Mouse (Mus musculus) layer of hippocampus, adult 9-10 months (tissue): ENCODE measurements around the gene Pappa.

Experiments used
- DNase-seq: peaks from one replicate; pipeline ENCODE4 v3.0.0; 2022; ENCODE audit warnings: low spot score

Gene Pappa

DNA sequence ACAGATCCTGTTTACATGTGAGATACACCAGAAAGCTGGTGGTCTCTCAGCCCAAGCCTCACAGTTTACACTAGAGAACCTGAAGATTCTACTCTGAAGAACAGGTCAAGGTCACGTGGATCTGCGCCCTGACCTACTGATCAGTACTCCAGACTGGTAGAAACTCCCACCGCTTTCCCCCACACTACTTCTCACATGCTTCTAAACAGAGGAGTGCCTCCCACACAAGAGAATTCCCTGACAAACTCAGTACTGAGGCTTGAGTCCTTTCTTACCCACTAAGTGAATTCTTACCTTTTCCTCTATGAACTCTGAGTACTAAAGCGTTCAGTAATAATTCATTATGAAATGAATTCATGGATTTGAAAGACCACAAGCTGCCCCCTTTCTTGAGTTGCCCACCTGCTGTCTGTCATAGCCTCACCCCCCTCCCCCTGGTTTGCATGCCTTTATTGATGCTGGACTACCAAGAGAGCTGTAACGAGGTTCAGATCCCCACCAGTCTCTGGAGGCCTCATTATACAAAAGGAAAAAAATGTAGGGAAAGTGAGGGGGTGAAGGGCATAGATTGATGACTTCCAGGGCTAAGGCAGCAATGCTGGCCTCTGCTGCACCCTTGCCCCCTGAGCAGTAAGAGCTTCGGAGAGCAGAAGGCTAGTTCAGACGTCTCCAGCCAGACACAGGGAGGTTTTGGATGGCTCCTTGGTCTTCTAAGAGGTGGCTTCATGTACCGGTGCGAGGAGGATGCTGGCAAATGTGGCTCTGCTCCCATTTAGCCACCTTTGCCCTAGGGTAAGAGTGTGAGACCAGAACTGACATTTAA is 204.7 kb downstream of the Pappa start:
- no peak for DNase-seq

GRCm38 (mm10) chr4:65333718-65334117 is 209.7 kb downstream of the Pappa start:
- no peak for DNase-seq

DNA sequence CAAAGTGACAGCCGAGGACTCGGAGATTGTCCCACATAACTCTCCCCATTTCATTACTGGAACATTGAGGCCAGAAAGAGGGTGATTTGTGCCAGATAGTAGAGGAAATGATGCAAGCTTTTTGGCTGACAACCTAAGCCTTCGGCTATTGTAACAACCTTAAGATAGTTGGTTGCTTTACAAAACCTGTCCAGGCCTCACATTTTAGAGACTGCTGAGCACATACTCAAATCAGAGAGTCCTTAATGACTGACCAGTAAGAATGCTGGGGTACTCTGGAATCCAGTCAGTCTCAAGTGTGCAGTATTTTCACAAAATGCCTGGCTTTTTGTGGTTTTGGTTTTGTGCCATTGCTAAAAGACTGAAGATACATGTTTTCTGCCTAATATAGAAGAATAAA is 217.8 kb downstream of the Pappa start:
- no peak for DNase-seq

- no peak for DNase-seq
Measured at GRCm38 (mm10) chr4:65350521-65350920, 226.5 kb downstream of the Pappa start.

DNA sequence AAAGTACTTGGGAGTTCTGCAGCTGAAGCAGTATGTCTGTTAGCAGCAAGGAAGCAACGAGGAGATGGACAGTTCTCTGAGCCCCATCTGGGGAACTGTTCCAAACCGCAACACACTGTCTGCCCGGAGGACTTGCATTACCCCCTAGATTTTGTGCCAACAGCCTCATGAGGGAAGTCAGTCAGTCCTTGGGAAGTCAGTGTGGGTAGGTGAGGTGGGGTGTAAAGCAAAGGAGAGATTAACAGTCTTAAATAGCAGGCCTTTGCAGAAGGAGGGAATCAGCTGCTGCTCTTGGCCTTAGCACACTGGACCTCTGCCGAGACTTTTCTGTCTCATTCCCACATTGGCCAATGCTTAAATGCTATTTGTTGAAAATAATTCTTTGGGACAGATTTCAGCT is 230.6 kb downstream of the Pappa start:
- no peak for DNase-seq

DNA sequence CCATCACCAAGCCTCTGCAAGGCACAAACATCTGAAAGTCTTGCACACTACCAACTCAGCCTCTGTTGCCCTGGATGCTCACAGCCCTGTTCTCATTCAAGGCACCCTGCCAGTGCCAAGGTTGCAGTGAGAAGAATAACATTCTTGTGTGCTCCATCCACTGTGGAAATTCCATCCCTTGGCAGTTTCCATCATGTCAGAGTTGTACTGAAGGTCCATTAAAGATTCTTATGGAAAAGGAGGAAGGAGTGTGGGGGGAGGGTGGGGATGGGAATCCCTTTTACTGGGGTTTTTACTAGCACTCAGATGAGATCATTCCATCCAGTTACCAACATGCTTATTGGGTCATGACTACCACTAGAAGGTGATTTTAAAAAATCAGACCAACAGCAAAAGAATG is 243.2 kb downstream of the Pappa start:
- DNase-seq, result no peak

DNA sequence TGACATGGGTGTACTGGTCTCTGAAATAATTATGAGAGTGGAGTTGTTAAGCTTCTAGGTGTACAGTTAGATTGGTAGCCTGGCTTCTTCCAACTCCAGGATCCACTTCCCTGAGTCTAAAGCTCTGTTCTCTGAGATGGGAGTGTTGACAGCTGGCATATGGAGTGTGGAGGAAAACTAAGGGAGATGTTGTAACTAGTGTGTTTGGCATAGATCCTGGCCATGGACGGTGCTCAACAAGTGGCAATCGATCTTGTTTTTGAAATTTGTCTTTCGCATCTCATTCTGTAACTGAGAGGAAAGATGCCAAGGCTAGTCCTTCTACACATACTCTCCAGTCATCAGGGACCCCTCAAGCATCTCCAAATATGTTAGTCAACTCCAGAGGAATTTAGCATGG is 248.8 kb downstream of the Pappa start:
- DNase-seq, result no peak

GRCm38 (mm10) chr4:65373841-65374240 is 249.9 kb downstream of the Pappa start:
- DNase-seq, result no peak

DNA sequence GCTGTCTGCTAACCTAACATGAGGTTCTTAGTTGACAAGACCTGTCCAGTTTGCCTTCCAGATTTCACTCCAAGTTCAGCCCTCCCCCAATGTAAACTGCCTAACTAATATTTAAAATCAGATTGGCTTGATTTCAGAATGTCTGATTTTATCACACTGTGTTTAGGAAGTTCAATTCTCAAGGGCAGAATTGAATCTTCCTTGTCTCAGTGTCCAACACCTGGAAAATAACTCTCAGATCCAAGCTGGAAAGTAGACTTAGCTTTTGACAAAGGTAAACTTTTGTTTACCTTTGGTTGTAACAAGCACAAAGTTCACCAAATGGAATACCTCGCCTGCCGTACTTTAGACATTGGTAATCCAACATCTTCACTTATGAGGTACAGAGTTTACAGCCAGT is 252.6 kb downstream of the Pappa start:
- DNase-seq, result no peak

- no peak for DNase-seq
Measured at GRCm38 (mm10) chr4:65379461-65379860, 255.5 kb downstream of the Pappa start.

DNA sequence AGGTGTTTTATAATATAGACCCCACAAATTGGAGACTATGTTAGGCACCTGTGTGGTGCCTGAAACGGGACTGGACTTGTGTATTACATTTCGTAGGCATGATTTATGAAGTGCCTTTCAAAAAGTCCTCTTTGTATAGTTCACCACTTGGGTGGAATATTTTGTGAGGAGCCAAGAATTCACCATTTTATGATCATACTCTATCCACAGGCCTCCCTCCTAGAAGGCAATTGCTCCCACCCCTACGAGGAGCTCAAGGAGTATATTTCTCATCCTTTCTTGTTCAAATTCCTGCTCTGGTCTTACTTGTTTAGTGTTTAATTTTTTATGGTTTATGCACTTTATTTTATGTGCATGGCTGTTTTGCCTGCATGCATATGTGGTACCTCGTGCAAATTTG is 259.1 kb downstream of the Pappa start:
- no peak for DNase-seq

GRCm38 (mm10) chr4:65391001-65391400 is 267.0 kb downstream of the Pappa start:
- DNase-seq, result no peak

GRCm38 (mm10) chr4:65396806-65397205 is 272.8 kb downstream of the Pappa start:
- no peak for DNase-seq

- DNase-seq, result no peak
Measured at GRCm38 (mm10) chr4:65399457-65399856, 275.5 kb downstream of the Pappa start.

GRCm38 (mm10) chr4:65402286-65402685 is 278.3 kb downstream of the Pappa start:
- no peak for DNase-seq

- no peak for DNase-seq
Measured at GRCm38 (mm10) chr4:65402836-65403634, 279.1 kb downstream of the Pappa start.
